Mouse (Mus musculus) cerebellum, postnatal 36 days (tissue): ENCODE results near the gene Susd4.

Source experiments
- DNase-seq, 2 experiments: peaks; one replicate each; pipeline ENCODE4 v3.0.0; 2021 to 2022; ENCODE audit warnings: mixed read lengths in 2 of 2

The Susd4 gene

GRCm38 (mm10) chr1:182787030-182787429, 23.4 kb downstream of the Susd4 start:
- no peak for DNase-seq

DNA sequence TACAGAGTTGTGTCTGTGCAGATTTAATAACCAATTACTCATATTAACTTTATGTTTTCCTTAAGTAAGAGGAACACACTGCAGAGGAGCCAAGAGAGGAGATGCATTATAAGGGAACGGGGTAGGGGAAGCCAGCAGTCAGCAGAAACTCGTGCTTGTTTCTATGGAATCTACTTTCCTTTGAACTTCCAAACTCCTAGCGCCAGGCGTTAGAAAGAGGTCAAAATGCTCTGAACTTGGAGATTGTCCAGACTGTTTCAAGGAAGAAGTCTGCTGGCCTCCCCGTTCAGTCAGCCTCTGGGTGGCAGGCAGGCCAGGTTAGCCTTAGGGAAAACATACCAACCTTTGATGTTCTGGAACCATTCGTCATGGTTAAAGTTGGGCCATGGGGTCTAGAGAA, 25.2 kb downstream of the Susd4 start:
- no peak for DNase-seq

GRCm38 (mm10) chr1:182792521-182793071, 28.9 kb downstream of the Susd4 start:
- peak; percentile 48 to 50 for DNase-seq

- no peak for DNase-seq
Measured at GRCm38 (mm10) chr1:182794221-182794620, 30.6 kb downstream of the Susd4 start.

GRCm38 (mm10) chr1:182794628-182795027, 31.0 kb downstream of the Susd4 start:
- no peak for DNase-seq

- peak; percentile 49 to 69 for DNase-seq
Measured at GRCm38 (mm10) chr1:182797048-182797447, 33.4 kb downstream of the Susd4 start.

DNA sequence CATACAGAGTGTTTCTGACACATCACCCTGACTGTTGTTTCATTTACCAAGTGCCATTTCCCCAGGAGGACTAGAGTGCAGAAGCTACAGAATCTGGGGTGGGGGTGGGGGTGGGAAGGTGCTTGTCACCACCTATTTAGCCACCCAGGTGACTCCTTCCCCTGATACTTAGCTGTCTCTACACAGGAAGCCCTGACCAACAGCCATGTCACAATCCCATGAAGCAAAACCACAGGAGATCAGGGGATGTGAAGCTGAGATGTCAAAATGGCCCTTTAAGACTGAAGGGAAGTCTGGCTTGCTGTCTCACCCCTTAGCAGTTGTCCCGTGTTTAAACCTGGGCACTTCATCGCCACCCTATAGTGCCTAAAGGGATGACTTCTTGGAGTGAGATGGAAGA, 37.9 kb downstream of the Susd4 start:
- no peak for DNase-seq

DNA sequence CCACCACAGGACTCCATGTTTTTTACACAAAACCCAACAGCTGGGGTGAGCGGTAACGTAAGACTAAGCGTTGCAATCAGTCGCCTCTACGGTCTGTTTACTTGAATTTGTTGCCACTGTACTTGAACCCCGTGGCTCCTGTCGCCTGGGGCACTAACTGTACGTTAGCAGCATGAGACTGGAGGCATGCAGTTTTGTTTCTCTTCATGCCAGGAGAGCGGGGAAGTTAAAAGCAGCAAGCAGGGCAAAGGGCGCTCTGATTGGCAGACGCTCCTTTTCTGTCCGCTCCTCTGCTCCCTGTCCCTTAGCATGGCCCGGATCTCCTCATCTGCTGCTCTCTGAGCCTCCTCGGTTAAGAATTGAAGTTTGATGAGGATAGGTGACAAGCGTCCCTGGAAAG, 39.2 kb downstream of the Susd4 start:
- no peak for DNase-seq

GRCm38 (mm10) chr1:182813991-182814390, 50.3 kb downstream of the Susd4 start:
- no peak for DNase-seq

DNA sequence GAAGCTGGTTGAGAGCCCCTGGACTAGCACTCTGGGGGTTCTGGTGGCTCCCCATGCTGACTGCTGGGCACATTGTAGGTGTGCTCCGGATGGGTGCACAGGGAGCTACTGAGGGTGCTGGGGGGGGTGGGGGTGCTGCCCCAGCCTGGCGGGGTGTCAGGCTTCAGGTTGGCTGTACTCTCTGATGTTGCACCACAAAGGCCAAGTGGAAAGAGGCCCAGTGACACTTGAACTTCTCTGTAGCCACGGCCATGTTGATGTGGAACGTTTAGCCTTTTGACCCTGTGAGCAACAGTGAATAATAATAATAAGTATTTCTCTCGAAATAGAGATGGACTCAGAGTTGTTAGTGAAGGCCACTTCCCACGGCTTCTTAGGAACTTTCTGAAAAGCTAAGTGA, 50.9 kb downstream of the Susd4 start:
- DNase-seq: no peak

DNA sequence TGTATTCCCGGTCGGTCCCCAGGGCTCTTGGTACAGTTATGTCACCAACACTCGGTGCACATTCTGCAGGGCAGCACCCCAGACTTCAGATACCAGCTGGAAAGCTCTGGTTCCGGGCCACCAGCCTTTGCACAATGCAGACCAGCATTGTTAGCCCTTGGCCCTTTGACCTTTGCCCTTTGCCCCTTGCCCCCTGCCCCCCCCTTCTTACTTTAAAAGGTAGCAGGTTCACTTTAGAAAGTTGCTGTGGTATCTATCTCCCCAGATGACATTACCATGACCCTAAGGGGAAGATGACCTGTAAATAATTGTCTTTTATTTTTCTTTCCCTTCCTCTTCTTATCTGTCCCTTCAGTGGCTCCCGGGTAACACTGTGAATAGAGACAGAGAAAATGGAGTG, 53.4 kb downstream of the Susd4 start:
- DNase-seq: no peak

DNA sequence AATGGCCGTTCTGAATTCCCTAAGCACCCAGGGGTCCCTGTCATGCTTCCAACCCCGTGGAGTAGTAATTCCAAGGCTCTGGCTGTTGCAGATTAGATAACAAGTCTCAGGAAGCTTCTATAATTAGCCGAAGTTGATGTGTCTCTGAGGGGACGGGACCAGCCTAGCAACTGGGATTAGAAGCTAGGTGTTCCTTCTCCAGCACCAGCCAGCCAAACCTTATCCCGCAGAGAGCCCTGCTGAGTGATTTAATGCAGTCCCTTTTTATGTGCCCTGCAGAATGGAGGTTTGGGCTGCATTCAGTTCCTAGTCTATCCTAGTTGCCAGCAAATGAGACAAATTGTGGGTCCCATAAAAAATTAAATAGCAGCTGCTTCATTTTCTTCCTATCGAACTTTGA, 54.0 kb downstream of the Susd4 start:
- no peak for DNase-seq

- no peak for DNase-seq
Measured at GRCm38 (mm10) chr1:182818931-182819330, 55.3 kb downstream of the Susd4 start.

DNA sequence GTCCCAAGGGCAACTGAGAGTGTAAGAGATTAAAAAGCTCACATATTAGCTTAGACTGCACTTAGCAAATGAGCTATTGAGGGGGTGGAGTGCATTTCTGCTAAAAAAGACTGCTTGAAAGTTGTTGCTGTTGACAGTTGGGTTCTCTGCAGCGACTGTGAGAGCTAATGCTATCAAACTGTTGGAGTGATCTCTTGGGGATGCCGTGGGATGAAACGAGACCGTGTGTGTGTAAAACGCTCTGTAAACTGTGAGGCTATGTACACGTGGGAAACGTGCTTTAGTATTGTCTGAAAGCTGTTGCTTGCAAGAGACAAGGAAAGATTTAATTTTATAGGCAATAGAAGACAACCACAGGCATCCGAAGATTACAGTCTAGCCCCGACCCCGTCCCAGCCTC, 59.1 kb downstream of the Susd4 start:
- no peak for DNase-seq

DNA sequence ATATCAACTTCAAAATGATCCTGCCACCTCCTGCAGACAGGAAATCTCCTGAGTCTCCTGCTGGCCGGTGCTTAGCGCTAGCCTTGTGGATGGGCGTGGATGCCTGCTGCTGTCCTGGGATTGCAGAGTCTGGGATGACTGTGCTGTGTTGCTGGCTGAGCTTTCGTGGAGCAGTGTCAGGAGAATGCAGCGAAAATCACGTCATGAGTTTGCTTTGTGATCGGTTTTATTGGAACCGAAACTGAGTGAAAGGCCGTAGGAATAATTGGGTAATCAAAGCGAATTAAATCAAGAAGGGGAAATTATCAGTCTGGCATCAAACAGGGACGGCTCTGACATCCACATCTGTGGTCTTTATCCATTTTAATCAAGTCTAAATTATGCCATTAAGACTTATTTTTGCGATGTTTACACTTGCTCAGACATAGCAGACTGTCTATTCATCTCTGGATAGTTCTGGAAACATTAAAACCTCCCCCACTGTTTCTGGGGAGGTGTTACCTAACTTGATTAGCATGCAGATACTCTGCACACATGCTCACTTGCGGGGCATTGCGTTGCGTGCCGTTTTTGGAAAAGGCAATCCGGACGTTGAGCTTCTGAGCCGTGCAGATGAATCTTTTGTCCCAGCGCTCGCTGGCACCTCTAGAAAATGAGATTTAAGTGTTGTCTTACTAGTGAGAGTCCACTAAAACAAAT, 60.2 kb downstream of the Susd4 start:
- no peak for DNase-seq

DNA sequence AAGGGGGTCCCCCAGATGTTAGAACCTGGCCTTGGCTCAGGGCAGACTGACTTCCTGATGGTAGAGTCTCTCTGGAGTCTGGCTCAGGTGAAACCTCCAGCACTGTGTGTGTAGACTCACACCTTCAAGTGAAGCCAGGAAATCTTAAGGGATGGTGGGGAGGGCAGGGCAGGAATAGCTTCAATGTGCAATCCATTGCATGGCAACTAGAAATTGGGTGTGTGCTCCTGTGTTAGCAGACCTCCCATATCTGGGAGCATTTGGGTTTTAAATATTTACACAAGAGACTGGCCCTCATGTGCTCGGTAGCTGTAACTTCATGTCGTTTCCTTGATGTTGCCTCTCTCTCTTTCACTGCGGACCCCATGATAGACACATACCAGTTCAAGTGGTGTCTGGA, 62.9 kb downstream of the Susd4 start:
- no peak for DNase-seq

DNA sequence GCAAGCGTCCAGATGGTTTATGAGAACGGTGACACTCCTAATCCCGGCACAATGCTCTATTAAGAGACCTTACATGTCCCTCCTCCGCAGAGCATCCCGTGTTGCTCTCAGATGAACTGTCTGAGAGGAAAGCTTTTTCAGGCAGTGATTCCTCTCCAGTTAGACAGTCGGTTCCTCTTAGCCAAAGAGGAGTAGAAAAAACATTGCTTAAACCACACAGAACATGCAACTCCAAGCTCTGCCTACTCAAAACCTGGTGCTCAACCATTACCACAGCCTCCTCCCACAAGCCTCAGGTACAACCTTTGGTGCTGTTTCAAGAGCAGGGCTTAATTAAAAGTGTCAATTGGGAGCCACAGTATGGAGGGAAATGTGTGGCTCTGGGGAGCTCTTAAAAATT, 74.4 kb downstream of the Susd4 start:
- no peak for DNase-seq

DNA sequence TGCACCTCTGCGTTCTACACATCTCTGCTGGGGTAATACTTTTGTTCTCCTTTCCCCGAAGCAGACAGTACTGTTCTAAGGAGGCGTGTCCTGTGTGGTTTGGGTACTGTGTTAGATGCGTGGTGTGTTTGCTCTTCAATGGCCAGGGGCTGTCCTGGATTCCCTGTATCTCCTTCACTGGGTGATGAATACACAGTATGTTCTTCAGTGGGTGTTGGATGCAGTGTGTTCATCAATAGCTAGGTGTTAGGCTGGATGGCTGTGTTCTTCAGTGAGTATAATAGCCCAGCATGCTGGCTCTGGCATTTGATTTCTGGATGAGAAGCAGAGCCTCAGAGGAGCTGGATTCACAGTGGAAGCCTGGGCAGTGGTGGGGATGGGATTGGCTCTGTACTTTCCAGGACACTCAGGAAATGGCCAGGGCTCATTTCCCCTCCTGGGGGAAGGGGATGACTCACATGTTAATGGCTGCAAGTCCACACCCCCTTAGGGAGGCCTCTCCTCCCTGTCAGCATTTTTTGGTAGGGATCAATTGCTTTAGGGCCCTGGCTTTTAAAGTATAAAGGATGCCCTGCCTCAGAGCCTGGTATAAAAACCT, 75.8 kb downstream of the Susd4 start:
- DNase-seq: no peak

DNA sequence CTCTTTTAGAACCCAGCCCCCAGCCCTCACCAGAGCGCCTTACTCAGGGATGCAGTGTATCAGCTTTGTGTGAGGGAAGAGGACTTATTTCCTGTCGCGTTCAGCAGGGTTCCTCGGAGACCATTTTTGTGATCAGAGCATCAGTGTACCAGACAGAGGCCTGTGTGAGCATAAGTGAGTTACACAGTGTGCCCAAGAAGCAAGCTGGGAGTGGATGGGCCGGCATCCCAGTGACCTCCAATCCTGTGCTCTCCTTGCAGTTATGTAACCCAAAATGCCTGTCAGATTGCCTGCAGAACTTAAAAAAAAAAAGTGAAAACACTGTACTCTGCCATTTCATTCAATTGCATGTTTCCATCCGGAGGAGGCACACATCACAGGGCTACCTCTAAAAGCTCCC, 76.4 kb downstream of the Susd4 start:
- DNase-seq: no peak

- no peak for DNase-seq
Measured at GRCm38 (mm10) chr1:182840606-182841005, 76.9 kb downstream of the Susd4 start.

GRCm38 (mm10) chr1:182849556-182849955, 85.9 kb downstream of the Susd4 start:
- DNase-seq: no peak

- DNase-seq: no peak
Measured at GRCm38 (mm10) chr1:182850080-182850479, 86.4 kb downstream of the Susd4 start.

- DNase-seq: no peak
Measured at GRCm38 (mm10) chr1:182852158-182852557, 88.5 kb downstream of the Susd4 start.

- DNase-seq: no peak
Measured at GRCm38 (mm10) chr1:182856636-182857035, 93.0 kb downstream of the Susd4 start.
